Mouse (Mus musculus) MEL (cell line): Measurements from ENCODE around the gene Fus. TPM values are rescaled to one million over a fixed set of nuclear protein-coding genes. Genes with fewer than 3 reads are reported as not detected.
A peak's percentile ranks its signal among the peaks of the same experiment; 100 is the strongest.

ENCODE experiments used
- DNase-seq: peaks from one replicate; pipeline ENCODE4 v3.0.0; 2011; ENCODE audit warnings: low read depth, low spot score
- H3K27ac ChIP-seq: 2 replicates; pipeline ENCODE4 v1.5.1; 2012; ENCODE audit warnings: low read depth, mild to moderate bottlenecking, control low read depth, low read length, moderate library complexity; ENCODE audit not compliant: control insufficient read depth
- H3K27me3 ChIP-seq, 2 experiments: fragments of 150-350 bp in 1 of 2; sonication (generic) in 1 of 2; 2 replicates each; pipeline ENCODE4 v1.6.1; 2012; ENCODE audit warnings: low read length in 2 of 2, mild to moderate bottlenecking in 2 of 2, improper control_type of control experiment in 1 of 2, moderate library complexity in 1 of 2; ENCODE audit not compliant: insufficient read depth in 2 of 2, control insufficient read depth in 1 of 2
- H3K36me3 ChIP-seq, 2 experiments: 2 replicates each; pipeline ENCODE4 v1.6.1; 2012 to 2014; ENCODE audit warnings: low read length in 2 of 2, improper control_type of control experiment in 1 of 2, inconsistent platforms in 1 of 2, mild to moderate bottlenecking in 1 of 2; ENCODE audit not compliant: insufficient read depth in 2 of 2, control insufficient read depth in 1 of 2
- H3K4me1 ChIP-seq, 2 experiments: fragments of 150-350 bp in 1 of 2; sonication (generic) in 1 of 2; 2 replicates each; pipeline ENCODE4 v1.6.1; 2012; ENCODE audit warnings: low read length in 2 of 2, improper control_type of control experiment in 1 of 2, mild to moderate bottlenecking in 1 of 2; ENCODE audit not compliant: insufficient read depth in 2 of 2, control insufficient read depth in 1 of 2
- H3K4me3 ChIP-seq, 2 experiments: fragments of 150-350 bp in 1 of 2; sonication (generic) in 1 of 2; 2 replicates each; pipeline ENCODE4 v1.5.1; 2012; ENCODE audit warnings: low read depth in 2 of 2, low read length in 2 of 2, mild to moderate bottlenecking in 2 of 2, moderate library complexity in 2 of 2, control low read depth in 1 of 2, improper control_type of control experiment in 1 of 2; ENCODE audit not compliant: control insufficient read depth in 1 of 2, insufficient read depth in 1 of 2
- H3K79me2 ChIP-seq: 2 replicates; pipeline ENCODE4 v1.6.1; 2012; ENCODE audit warnings: mild to moderate bottlenecking, low read length, moderate library complexity; ENCODE audit not compliant: control insufficient read depth, poor library complexity, insufficient read depth
- H3K9ac ChIP-seq: 2 replicates; pipeline ENCODE4 v1.6.1; 2012; ENCODE audit warnings: low read depth, mild to moderate bottlenecking, control low read depth, low read length, moderate library complexity; ENCODE audit not compliant: control insufficient read depth, poor library complexity, severe bottlenecking
- H3K9me3 ChIP-seq: fragments of 150-350 bp; sonication (generic); replicated peaks from 2 replicates; pipeline ENCODE4 v1.6.1; 2012; ENCODE audit warnings: mild to moderate bottlenecking, low read length, improper control_type of control experiment, moderate library complexity; ENCODE audit not compliant: insufficient read depth
- BHLHE40 ChIP-seq: IDR thresholded peaks from 2 replicates; pipeline ENCODE4 v1.6.1; 2012; ENCODE audit warnings: low read depth, mild to moderate bottlenecking, inconsistent platforms, low read length, improper control_type of control experiment, borderline replicate concordance
- CHD1 ChIP-seq: IDR thresholded peaks from 2 replicates; pipeline ENCODE4 v1.6.1; 2012; ENCODE audit warnings: low read depth, mild to moderate bottlenecking, inconsistent platforms, low read length, improper control_type of control experiment
- CHD2 ChIP-seq: IDR thresholded peaks from 2 replicates; pipeline ENCODE4 v1.6.1; 2011; ENCODE audit warnings: low read length, improper control_type of control experiment
- CTCF ChIP-seq, 3 experiments: IDR thresholded peaks in 2 of 3; conservative IDR thresholded peaks in 1 of 3; 2 replicates each; pipeline ENCODE4 v1.5.1; 2011 to 2012; ENCODE audit warnings: low read length in 3 of 3, low read depth in 2 of 3, mild to moderate bottlenecking in 2 of 3, improper control_type of control experiment in 1 of 3, inconsistent platforms in 1 of 3, mixed read lengths in 1 of 3, moderate library complexity in 1 of 3; ENCODE audit not compliant: control insufficient read depth in 1 of 3, insufficient read depth in 1 of 3, poor library complexity in 1 of 3, severe bottlenecking in 1 of 3
- ETS1 ChIP-seq: IDR thresholded peaks from 2 replicates; pipeline ENCODE4 v1.6.1; 2012; ENCODE audit warnings: low read depth, mild to moderate bottlenecking, inconsistent platforms, low read length, improper control_type of control experiment, moderate library complexity
- GABPA ChIP-seq: IDR thresholded peaks from 2 replicates; pipeline ENCODE4 v1.6.1; 2012; ENCODE audit warnings: low read depth, mild to moderate bottlenecking, inconsistent platforms, low read length, improper control_type of control experiment, moderate library complexity
- GATA1 ChIP-seq: IDR thresholded peaks from 2 replicates; pipeline ENCODE4 v1.6.1; 2011; ENCODE audit warnings: low read depth, low read length, improper control_type of control experiment
- HCFC1 ChIP-seq: IDR thresholded peaks from 2 replicates; pipeline ENCODE4 v1.6.1; 2012; ENCODE audit warnings: low read depth, mild to moderate bottlenecking, inconsistent platforms, low read length, improper control_type of control experiment, moderate library complexity
- KAT2A ChIP-seq: conservative IDR thresholded peaks from 2 replicates; pipeline ENCODE4 v1.6.1; 2012; ENCODE audit warnings: low read depth, low read length, improper control_type of control experiment, inconsistent platforms
- MAFK ChIP-seq: IDR thresholded peaks from 2 replicates; pipeline ENCODE4 v1.6.1; 2011; ENCODE audit warnings: low read depth, mild to moderate bottlenecking, low read length, improper control_type of control experiment, borderline replicate concordance
- MAZ ChIP-seq: IDR thresholded peaks from 2 replicates; pipeline ENCODE4 v1.6.1; 2012; ENCODE audit warnings: low read depth, mild to moderate bottlenecking, inconsistent platforms, low read length, improper control_type of control experiment
- MXI1 ChIP-seq: IDR thresholded peaks from 2 replicates; pipeline ENCODE4 v1.6.1; 2011; ENCODE audit warnings: mild to moderate bottlenecking, low read depth, low read length, improper control_type of control experiment
- NELFE ChIP-seq: IDR thresholded peaks from 2 replicates; pipeline ENCODE4 v1.6.1; 2011; ENCODE audit warnings: low read depth, low read length, improper control_type of control experiment
- POLR2AphosphoS5 ChIP-seq: IDR thresholded peaks from 2 replicates; pipeline ENCODE4 v1.6.1; 2012; ENCODE audit warnings: low read depth, borderline replicate concordance, mild to moderate bottlenecking, inconsistent platforms, low read length, moderate library complexity, mixed read lengths
- RAD21 ChIP-seq: IDR thresholded peaks from 2 replicates; pipeline ENCODE4 v1.6.1; 2011; ENCODE audit warnings: mild to moderate bottlenecking, low read depth, low read length, improper control_type of control experiment
- RCOR1 ChIP-seq: IDR thresholded peaks from 2 replicates; pipeline ENCODE4 v1.6.1; 2012; ENCODE audit warnings: low read depth, mild to moderate bottlenecking, inconsistent platforms, low read length, improper control_type of control experiment
- SMC3 ChIP-seq: IDR thresholded peaks from 2 replicates; pipeline ENCODE4 v1.6.1; 2011; ENCODE audit warnings: low read depth, low read length, improper control_type of control experiment
- TBP ChIP-seq: IDR thresholded peaks from 2 replicates; pipeline ENCODE4 v1.8.0; 2011; ENCODE audit warnings: low read depth, low read length, improper control_type of control experiment
- TCF12 ChIP-seq: IDR thresholded peaks from 2 replicates; pipeline ENCODE4 v1.6.1; 2014; ENCODE audit warnings: low read depth, mild to moderate bottlenecking, inconsistent platforms, low read length, improper control_type of control experiment, moderate library complexity
- UBTF ChIP-seq: IDR thresholded peaks from 2 replicates; pipeline ENCODE4 v1.6.1; 2012; ENCODE audit warnings: low read depth, mild to moderate bottlenecking, inconsistent platforms, low read length, improper control_type of control experiment, moderate library complexity, borderline replicate concordance; ENCODE audit not compliant: insufficient read depth
- USF1 ChIP-seq: IDR thresholded peaks from 2 replicates; pipeline ENCODE4 v1.6.1; 2014; ENCODE audit warnings: low read depth, mild to moderate bottlenecking, inconsistent platforms, low read length, improper control_type of control experiment, moderate library complexity
- USF2 ChIP-seq, 2 experiments: IDR thresholded peaks; 2 replicates each; pipeline ENCODE4 v1.6.1; 2011 to 2012; ENCODE audit warnings: improper control_type of control experiment in 2 of 2, low read length in 2 of 2, borderline replicate concordance in 1 of 2, inconsistent platforms in 1 of 2, low read depth in 1 of 2, mild to moderate bottlenecking in 1 of 2; ENCODE audit not compliant: insufficient read depth in 1 of 2
- ZMIZ1 ChIP-seq: IDR thresholded peaks from 2 replicates; pipeline ENCODE4 v1.6.1; 2012; ENCODE audit warnings: low read depth, mild to moderate bottlenecking, inconsistent platforms, low read length, improper control_type of control experiment, moderate library complexity
- ZNF384 ChIP-seq: IDR thresholded peaks from 2 replicates; pipeline ENCODE4 v1.6.1; 2012; ENCODE audit warnings: low read depth, mild to moderate bottlenecking, inconsistent platforms, low read length, improper control_type of control experiment
- polyA plus RNA-seq, 2 experiments: library from polyadenylated mRNA; stranded (reverse) in 1 of 2; unstranded in 1 of 2; fragments of >175 nt in 1 of 2; fragments of >200 nt in 1 of 2; gene quantifications; 2 replicates each; pipeline versions ENCODE4 v1.2.1 to v1.2.4; 2012; ENCODE audit warnings: low replicate concordance in 2 of 2, low read depth in 1 of 2; ENCODE audit not compliant: insufficient read length in 2 of 2, insufficient read depth in 1 of 2, missing spikeins in 1 of 2
- total RNA-seq: library from RNA; depleted of rRNA; stranded (reverse); fragments of 300-350 nt; gene quantifications from 2 replicates; pipeline ENCODE4 v1.2.3, GENCODE M21; 2012

Fus gene
- total and polyA plus RNA-seq, 3 experiments = 49.7 to 848 (median 346) TPM

DNA sequence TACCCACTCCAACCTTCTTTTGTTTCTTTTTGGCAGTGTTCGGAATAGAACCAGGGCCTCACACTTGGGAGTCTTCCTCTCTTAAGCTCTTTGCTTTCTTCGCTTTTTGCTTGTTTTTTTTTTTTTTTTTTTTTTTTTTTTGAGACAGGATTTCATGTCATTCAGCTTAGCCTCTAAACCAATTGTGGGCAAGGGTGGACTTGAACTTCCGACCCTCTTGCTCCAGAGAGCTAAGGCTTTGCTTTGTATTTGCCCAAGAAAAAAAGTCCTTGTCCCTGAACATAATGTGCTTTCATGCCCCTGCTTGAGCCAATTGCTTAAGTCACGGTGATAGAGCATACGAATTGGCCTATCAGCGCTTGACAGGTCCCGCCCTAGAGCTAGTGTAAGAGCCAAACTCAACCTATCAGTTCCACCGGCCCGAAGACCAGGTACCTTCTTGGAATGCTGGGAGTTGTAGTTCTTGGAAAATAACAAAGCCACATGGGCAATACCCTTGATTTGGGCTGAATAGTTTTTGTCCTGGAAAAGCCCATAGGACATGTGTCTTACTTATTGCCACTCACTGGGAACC, 64.2 kb downstream of the Fus start (continued):
- TF ChIP-seq KAT2A = peak; percentile 79; the same call in 1 of the 2 replicates
- no peak for TF ChIP-seq USF1
- TF ChIP-seq MXI1 = no peak
- TF ChIP-seq ZMIZ1 = no peak
- TF ChIP-seq MAZ = no peak
- no peak for TF ChIP-seq USF2 (IDR thresholded peaks at IDR 0.05; ENCODE audit: borderline replicate concordance in 1 of 2, insufficient read depth in 1 of 2, low read depth in 1 of 2, low read length in 2 of 2)
- TF ChIP-seq NELFE = no peak
- peak; percentile 98 for TF ChIP-seq HCFC1
- no peak for TF ChIP-seq GATA1
- TF ChIP-seq MAFK = no peak
- TF ChIP-seq TCF12 = no peak
- TF ChIP-seq SMC3 = no peak
- TF ChIP-seq RAD21 = no peak
- TF ChIP-seq ETS1 = no peak
- no peak for TF ChIP-seq GABPA
- peak; percentile 51 for TF ChIP-seq CHD2
- no peak for TF ChIP-seq CTCF (IDR thresholded peaks at IDR 0.05 in 2 of 3, conservative IDR thresholded peaks at IDR 0.05 in 1 of 3; ENCODE audit: control insufficient read depth in 1 of 3, insufficient read depth in 1 of 3, low read depth in 2 of 3, low read length in 3 of 3, poor library complexity in 1 of 3, severe bottlenecking in 1 of 3)

DNA sequence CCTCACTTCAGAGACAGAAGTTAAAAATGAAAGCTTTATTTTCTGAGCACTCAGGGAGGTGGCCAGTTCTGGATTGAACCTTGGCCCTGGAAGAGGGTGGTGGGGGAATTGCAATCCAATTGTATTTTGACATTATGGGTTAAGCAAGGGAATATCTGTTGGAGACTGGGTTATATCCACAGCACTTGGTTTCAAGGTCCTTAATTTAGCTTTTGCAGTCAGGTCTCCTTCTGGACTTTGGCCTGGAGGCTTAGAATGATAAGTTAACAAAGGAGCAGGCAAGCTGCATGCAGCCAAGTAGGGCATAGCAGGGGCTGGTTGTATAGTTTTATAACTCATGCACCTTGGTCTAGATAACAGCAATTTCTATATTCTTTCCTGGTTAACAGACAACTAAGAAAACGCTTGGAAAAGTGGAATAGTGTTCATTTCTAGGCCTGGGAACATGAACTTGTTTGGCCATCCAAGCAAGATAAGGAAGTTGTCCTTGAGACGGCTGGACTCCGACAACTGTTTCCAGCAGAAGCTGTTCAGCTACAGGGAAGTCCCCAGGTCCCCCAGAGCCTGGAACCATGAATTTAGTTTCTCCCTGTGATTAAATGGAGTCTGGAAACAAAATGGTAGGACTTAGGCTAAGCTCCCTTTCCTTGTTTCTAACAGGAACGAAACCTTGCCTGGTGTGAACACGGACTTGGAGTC, 65.2 kb downstream of the Fus start:
- TF ChIP-seq MAZ = no peak
- TF ChIP-seq ZNF384 = no peak
- H3K36me3 ChIP-seq = peaks cover 0 to 2% of the 10 kb centered on the region in 2 experiments; a peak in 2 of 4 replicates
- no peak overlapping the region for H3K27ac ChIP-seq
- peaks cover 2 to 5% of the 10 kb centered on the region in 2 experiments; a peak in 2 of 4 replicates for H3K4me1 ChIP-seq
- no peaks in the 10 kb centered on the region for H3K79me2 ChIP-seq
- H3K9ac ChIP-seq = no peak overlapping the region
- no peak for DNase-seq
- H3K4me3 ChIP-seq = no peak overlapping the region
- H3K27me3 ChIP-seq = no peaks in the 10 kb centered on the region
- no peaks in the 10 kb centered on the region for H3K9me3 ChIP-seq

DNA sequence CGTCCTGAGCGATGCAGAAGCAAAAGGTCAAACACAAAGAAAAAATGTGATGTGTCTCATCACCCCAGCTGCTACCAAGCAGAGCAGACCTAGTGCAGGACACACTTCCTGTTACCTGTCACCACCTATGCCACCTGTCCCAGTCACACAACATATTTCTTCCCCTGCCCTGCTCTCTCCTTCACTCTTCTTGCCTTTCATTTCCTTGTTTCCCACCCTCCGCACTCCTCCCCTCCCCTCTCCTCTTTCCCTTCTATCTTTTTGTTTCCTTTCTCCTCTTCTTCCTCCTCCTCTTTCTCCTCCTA, 65.7 kb downstream of the Fus start:
- Histone ChIP-seq H3K36me3 (peaks cover 0 to 2% of the 10 kb centered on the region in 2 experiments; a peak in 2 of 4 replicates), H3K27ac (no peak overlapping the region), H3K4me3 (no peak overlapping the region), H3K79me2 (no peaks in the 10 kb centered on the region), H3K9ac (no peak overlapping the region), H3K4me1 (peaks cover 2 to 5% of the 10 kb centered on the region in 2 experiments; a peak in 2 of 4 replicates), H3K27me3 (no peaks in the 10 kb centered on the region), H3K9me3 (no peaks in the 10 kb centered on the region)
- no peak for TF ChIP-seq MAZ
- TF ChIP-seq POLR2AphosphoS5 = no peak
- no peak for TF ChIP-seq ZMIZ1
- TF ChIP-seq TBP = no peak
- TF ChIP-seq BHLHE40 = no peak
- no peak for TF ChIP-seq UBTF
- no peak for TF ChIP-seq RCOR1
- TF ChIP-seq ETS1 = no peak
- TF ChIP-seq CHD1 = no peak
- DNase-seq = no peak
